Mouse (Mus musculus) CD4-positive naive resting alpha-beta T cell, adult 76 days (primary cell): ENCODE data around the gene Cort. TPM values are rescaled to one million over a fixed set of nuclear protein-coding genes. Genes with fewer than 3 reads are reported as not detected.

ENCODE experiments used
- total RNA-seq: library from RNA; stranded (reverse); gene quantifications from one replicate; pipeline ENCODE4 v1.2.4, GENCODE M21; 2023

Gene Cort
- not detected for total RNA-seq

GRCm38 (mm10) chr4:149126663-149127062 lies at the start of gene Cort:
Gene Cort (minus strand): TSS chr4:149126763.

GRCm38 (mm10) chr4:149166215-149166946 lies 39.8 kb upstream of the Cort start, which contains the start of gene Pgd:
Gene Pgd (minus strand): TSS chr4:149166771.

GRCm38 (mm10) chr4:149136982-149137770 lies 10.6 kb upstream of the Cort start, which contains the start of gene Cenps:
Gene Cenps (minus strand): TSS chr4:149137629.

GRCm38 (mm10) chr4:149103875-149104561 lies 22.5 kb downstream of the Cort start, which contains the start of gene Dffa:
Gene Dffa (plus strand): TSS chr4:149104146.

GRCm38 (mm10) chr4:149099369-149100017 lies 27.1 kb downstream of the Cort start, which contains the start of gene Pex14:
Gene Pex14 (minus strand): TSS chr4:149099876.

Other genes starting within 250 kb of the Cort start
- gene Pex14, start 26.9 kb downstream of the Cort start, total RNA-seq: 28.9 TPM
- 24.6 TPM for gene Dffa, start 22.6 kb downstream of the Cort start, total RNA-seq
- 5.7 TPM for gene Cenps, start 10.9 kb upstream of the Cort start, total RNA-seq
- 49.3 TPM for gene Pgd, start 40.0 kb upstream of the Cort start, total RNA-seq
- 85.6 TPM for gene Kif1b, start 180.9 kb upstream of the Cort start, total RNA-seq